Comparison of ENCODE assay signal across 7 mouse cellular contexts in genomic region chr6:117906590-117907271, GRCm38 (mm10). TPM values are rescaled to one million over a fixed set of nuclear protein-coding genes. Genes with fewer than 3 reads are reported as not detected.
DNase-seq lines count a peak whose midpoint lies in the region; ATAC-seq lines count a peak whose summit lies in the region.

No protein-coding gene starts in this region.

- H3K36me3 ChIP-seq in embryonic facial prominence, embryonic 11.5 days (replicated peaks; ENCODE audit: control insufficient read depth, insufficient read depth, low read depth, low read length) = no peaks in the 10 kb centered on the region
- H3K36me3 ChIP-seq in limb, embryonic 11.5 days (ENCODE audit: control insufficient read depth, insufficient read depth, low read length) = no peaks in the 10 kb centered on the region
- no peaks in the 10 kb centered on the region for H3K36me3 ChIP-seq in midbrain, embryonic 14.5 days (ENCODE audit: control insufficient read depth, insufficient read depth, low read length)

- H3K27ac ChIP-seq in embryonic facial prominence, embryonic 11.5 days (replicated peaks; ENCODE audit: low read depth, low read length) = peak overlapping the region; percentile 89
- peak overlapping the region; percentile 87 for H3K27ac ChIP-seq in limb, embryonic 11.5 days (replicated peaks; ENCODE audit: low read depth, low read length)
- H3K27ac ChIP-seq in midbrain, embryonic 14.5 days (replicated peaks; ENCODE audit: low read depth, low read length) = peak overlapping the region; percentile 90

- H3K27me3 ChIP-seq in embryonic facial prominence, embryonic 11.5 days (ENCODE audit: control insufficient read depth, insufficient read depth, low read length) = no peaks in the 10 kb centered on the region; the same call in 1 of the 2 replicates
- H3K27me3 ChIP-seq in limb, embryonic 11.5 days (ENCODE audit: control insufficient read depth, insufficient read depth, low read length) = no peaks in the 10 kb centered on the region
- no peaks in the 10 kb centered on the region for H3K27me3 ChIP-seq in midbrain, embryonic 14.5 days (ENCODE audit: control insufficient read depth, insufficient read depth, low read length)

- H3K9ac ChIP-seq in embryonic facial prominence, embryonic 11.5 days (replicated peaks; ENCODE audit: low read length) = peak overlapping the region; percentile 97
- peak overlapping the region; percentile 96 for H3K9ac ChIP-seq in limb, embryonic 11.5 days (ENCODE audit: low read length)
- H3K9ac ChIP-seq in midbrain, embryonic 14.5 days (replicated peaks; ENCODE audit: low read length) = peak overlapping the region; percentile 86

- peak overlapping the region; percentile 60 for H3K4me2 ChIP-seq in embryonic facial prominence, embryonic 11.5 days (ENCODE audit: low read depth, low read length)
- peak overlapping the region; percentile 54 for H3K4me2 ChIP-seq in limb, embryonic 11.5 days (ENCODE audit: low read depth, severe bottlenecking)
- peak overlapping the region; percentile 99 for H3K4me2 ChIP-seq in midbrain, embryonic 14.5 days (ENCODE audit: low read length)

- H3K4me3 ChIP-seq in embryonic facial prominence, embryonic 11.5 days (ENCODE audit: low read depth, low read length) = peak overlapping the region; percentile 100
- H3K4me3 ChIP-seq in limb, embryonic 11.5 days (ENCODE audit: low read depth, low read length) = peak overlapping the region; percentile 100
- peak overlapping the region; percentile 98 for H3K4me3 ChIP-seq in midbrain, embryonic 14.5 days (replicated peaks; ENCODE audit: low read depth, low read length)

- H3K4me1 ChIP-seq in embryonic facial prominence, embryonic 11.5 days (ENCODE audit: control insufficient read depth, insufficient read depth, low read length) = no peaks in the 10 kb centered on the region
- H3K4me1 ChIP-seq in limb, embryonic 11.5 days (ENCODE audit: control insufficient read depth, insufficient read depth, low read length) = peaks cover 5% of the 10 kb centered on the region
- peaks cover 20% of the 10 kb centered on the region for H3K4me1 ChIP-seq in midbrain, embryonic 14.5 days (ENCODE audit: control insufficient read depth, insufficient read depth, low read length)

- DNase-seq in adrenal gland, postnatal 14 days = peak; percentile 98
- peak; percentile 99 for DNase-seq in embryonic facial prominence, embryonic 11.5 days (ENCODE audit: low spot score)
- DNase-seq in heart, adult 11 months = peak; percentile 100
- peak; percentile 97 for DNase-seq in kidney, adult 18-20 months
- DNase-seq in limb, embryonic 11.5 days (ENCODE audit: low spot score) = peak; percentile 98
- peak; percentile 99 for DNase-seq in midbrain, embryonic 14.5 days
- DNase-seq in spleen, adult 18-20 months = peak; percentile 92 to 97

- WGBS in embryonic facial prominence, embryonic 11.5 days = under 1% methylated on average over 65 of the region's 68 CpGs
- WGBS in limb, embryonic 11.5 days = under 1% methylated on average over 55 of the region's 68 CpGs
- under 1% methylated on average over 65 of the region's 68 CpGs for WGBS in midbrain, embryonic 14.5 days

- ATAC-seq in embryonic facial prominence, embryonic 11.5 days (replicated peaks; ENCODE audit: insufficient number of reproducible peaks, low FRiP score, low TSS enrichment, low read depth) = peak; percentile 96
- peak; percentile 96 for ATAC-seq in limb, embryonic 11.5 days (ENCODE audit: insufficient number of reproducible peaks, low FRiP score, low TSS enrichment, low read depth)
- peak; percentile 99 for ATAC-seq in midbrain, embryonic 14.5 days (ENCODE audit: low FRiP score, low TSS enrichment)

- no peaks in the 10 kb centered on the region for H3K9me3 ChIP-seq in embryonic facial prominence, embryonic 11.5 days (replicated peaks; ENCODE audit: control insufficient read depth, low read length)
- H3K9me3 ChIP-seq in limb, embryonic 11.5 days (ENCODE audit: control insufficient read depth, low read length) = no peaks in the 10 kb centered on the region
- no peaks in the 10 kb centered on the region for H3K9me3 ChIP-seq in midbrain, embryonic 14.5 days (ENCODE audit: control insufficient read depth, low read length)

RNA-seq across cellular contexts. Expression of gene Hnrnpf, which starts 6.6 kb away (rescaled TPM):
- 385 and 431 TPM in 2 replicates for total RNA-seq in adrenal gland, postnatal 14 days (2021)
- 865 and 885 TPM in 2 replicates for polyA plus RNA-seq in embryonic facial prominence, embryonic 11.5 days (2014; fragmentation: Nextera tagmentation; extraction: Ambion mirVana)
- polyA plus RNA-seq in limb, embryonic 11.5 days (2014; fragmentation: Nextera tagmentation; extraction: Ambion mirVana) = 852 and 860 TPM in 2 replicates
- polyA plus RNA-seq in midbrain, embryonic 14.5 days (2014; fragmentation: Nextera tagmentation; extraction: Ambion mirVana) = 215 and 312 TPM in 2 replicates

RNA-seq across cellular contexts. Expression of gene Fxyd4, which starts 30.8 kb away (rescaled TPM):
- total RNA-seq in adrenal gland, postnatal 14 days (2021) = not detected in 2 replicates
- 0.26 and 0.83 TPM in 2 replicates for polyA plus RNA-seq in embryonic facial prominence, embryonic 11.5 days (2014; fragmentation: Nextera tagmentation; extraction: Ambion mirVana)
- 2.0 and 3.9 TPM in 2 replicates for polyA plus RNA-seq in limb, embryonic 11.5 days (2014; fragmentation: Nextera tagmentation; extraction: Ambion mirVana)
- 1.4 and 1.7 TPM in 2 replicates for polyA plus RNA-seq in midbrain, embryonic 14.5 days (2014; fragmentation: Nextera tagmentation; extraction: Ambion mirVana)

RNA-seq across cellular contexts. Expression of gene Zfp239, which starts 44.8 kb away (rescaled TPM):
- total RNA-seq in adrenal gland, postnatal 14 days (2021) = 3.1 and 3.6 TPM in 2 replicates
- 13.9 and 15.5 TPM in 2 replicates for polyA plus RNA-seq in embryonic facial prominence, embryonic 11.5 days (2014; fragmentation: Nextera tagmentation; extraction: Ambion mirVana)
- 13.2 and 16.2 TPM in 2 replicates for polyA plus RNA-seq in limb, embryonic 11.5 days (2014; fragmentation: Nextera tagmentation; extraction: Ambion mirVana)
- polyA plus RNA-seq in midbrain, embryonic 14.5 days (2014; fragmentation: Nextera tagmentation; extraction: Ambion mirVana) = 10.1 and 13.2 TPM in 2 replicates

Comparison
In these comparisons a context has a peak if more than half of its experiments do, and no peak if none do; other contexts are left out.
1. Peak in every context shown above with its lines: DNase-seq, ATAC-seq, H3K4me3 ChIP-seq and H3K27ac ChIP-seq.